Mouse (Mus musculus) hindbrain, postnatal 0 days (tissue): ENCODE measurements around the gene Jak2. TPM values are rescaled to one million over a fixed set of nuclear protein-coding genes. Genes with fewer than 3 reads are reported as not detected.

ENCODE experiments used
- ATAC-seq: fragments of 200-750 bp; cut with Nextera tagmentation; 2 replicates; pipeline ENCODE4 v1.8.0; 2017; ENCODE audit warnings: mild to moderate bottlenecking, moderate TSS enrichment, moderate library complexity
- DNase-seq: peaks from one replicate; pipeline ENCODE4 v3.0.0-alpha.2; 2015; ENCODE audit warnings: low spot score
- H3K27ac ChIP-seq: fragments of 300-500 bp; sonication (generic); 2 replicates; pipeline ENCODE4 v1.5.1; 2014; ENCODE audit warnings: mild to moderate bottlenecking
- H3K27me3 ChIP-seq: fragments of 300-500 bp; sonication (generic); 2 replicates; pipeline ENCODE4 v1.6.1; 2014; ENCODE audit warnings: low read length, mixed read lengths; ENCODE audit not compliant: insufficient read depth
- H3K36me3 ChIP-seq: fragments of 300-500 bp; sonication (generic); 2 replicates; pipeline ENCODE4 v1.6.1; 2014; ENCODE audit warnings: low read length, mixed read lengths; ENCODE audit not compliant: insufficient read depth
- H3K4me1 ChIP-seq: fragments of 300-500 bp; sonication (generic); 2 replicates; pipeline ENCODE4 v1.6.1; 2014; ENCODE audit warnings: antibody characterized with exemption, low read length, mixed read lengths; ENCODE audit not compliant: insufficient read depth
- H3K4me2 ChIP-seq: fragments of 300-500 bp; sonication (generic); 2 replicates; pipeline ENCODE4 v1.6.1; 2014; ENCODE audit warnings: low read depth, mild to moderate bottlenecking, low read length, moderate library complexity, mixed read lengths
- H3K4me3 ChIP-seq: fragments of 300-500 bp; sonication (generic); 2 replicates; pipeline ENCODE4 v1.5.1; 2014; ENCODE audit warnings: low read length
- H3K9ac ChIP-seq: fragments of 300-500 bp; sonication (generic); replicated peaks from 2 replicates; pipeline ENCODE4 v1.6.1; 2014; ENCODE audit warnings: mild to moderate bottlenecking, low read length, moderate library complexity, mixed read lengths
- H3K9me3 ChIP-seq: fragments of 300-500 bp; sonication (generic); 2 replicates; pipeline ENCODE4 v1.6.1; 2016; ENCODE audit warnings: low read length, mixed read lengths
- CTCF ChIP-seq: IDR thresholded peaks from 2 replicates; pipeline ENCODE4 v1.5.1; 2016; ENCODE audit warnings: antibody characterized with exemption, control low read depth, low read depth
- WGBS: fragments of 180-500 bp; shearing (Covaris S2); extraction: QIAGEN DNeasy Blood & Tissue Kit; methylation state at CpG from one replicate; pipeline ENCODE4 v1.1.7; 2014; 5-methylcytosine and 5-hydroxymethylcytosine counted together
- polyA plus RNA-seq: library from polyadenylated mRNA; unstranded; fragments of >200 nt; fragmentation: Nextera tagmentation; extraction: Ambion mirVana; gene quantifications from 2 replicates; pipeline ENCODE4 v1.2.1, GENCODE M21; 2015
- total RNA-seq: library from RNA; depleted of rRNA; stranded (reverse); fragments of >200 nt; gene quantifications from 2 replicates; pipeline ENCODE4 v1.2.3, GENCODE M21; 2014; rRNA removed

Jak2 gene
- total and polyA plus RNA-seq, 2 experiments from 2014 or later, result 9.8 to 18.8 TPM

GRCm38 (mm10) chr19:29354895-29355877, 103.6 kb downstream of the Jak2 start:
- peak overlapping the region; percentile 23 for H3K4me3 ChIP-seq
- H3K27ac ChIP-seq, result no peak overlapping the region
- 5% methylated on average over 20 of the region's 20 CpGs for WGBS

DNA sequence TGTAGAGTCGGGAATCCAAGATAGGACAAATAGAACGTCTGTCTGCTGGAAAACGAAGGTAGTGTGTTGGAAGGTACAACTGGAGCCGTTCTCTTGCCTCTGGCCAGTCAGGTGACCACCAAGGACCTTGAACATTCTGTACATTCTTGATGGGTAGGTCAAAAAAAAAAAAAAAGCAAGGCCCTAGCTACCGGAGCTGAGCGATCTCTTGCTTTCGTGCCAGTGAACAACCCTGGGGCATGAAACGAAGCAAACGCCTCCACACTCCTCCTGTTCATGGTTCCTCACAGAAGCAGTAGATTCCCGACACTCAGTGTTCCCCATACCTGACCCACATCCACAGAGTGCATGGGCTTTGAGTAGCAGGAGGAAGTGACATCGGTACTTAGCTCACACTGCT, 104.7 kb downstream of the Jak2 start:
- Histone ChIP-seq H3K4me2 (no peak overlapping the region), H3K27me3 (no peaks in the 10 kb centered on the region), H3K9me3 (no peaks in the 10 kb centered on the region), H3K4me3 (no peak overlapping the region), H3K36me3 (peaks cover 8% of the 10 kb centered on the region; the same call in 1 of the 2 replicates), H3K9ac (no peak overlapping the region), H3K27ac (no peak overlapping the region), H3K4me1 (peaks cover 6% of the 10 kb centered on the region)
- no peak for TF ChIP-seq CTCF
- 85% methylated on average over 11 of the region's 11 CpGs for WGBS
- DNase-seq, result no peak
- no peak for ATAC-seq

More at GRCm38 (mm10) chr19:29354895-29355877, 103.6 kb downstream of the Jak2 start:
- no peaks in the 10 kb centered on the region for H3K9me3 ChIP-seq
- peaks cover 8% of the 10 kb centered on the region; the same call in 1 of the 2 replicates for H3K36me3 ChIP-seq
- no peak overlapping the region for H3K9ac ChIP-seq
- DNase-seq (peak; percentile 94), ATAC-seq (peak; percentile 82)
- peak overlapping the region; percentile 61 for H3K4me2 ChIP-seq
- no peaks in the 10 kb centered on the region for H3K4me1 ChIP-seq
- no peaks in the 10 kb centered on the region for H3K27me3 ChIP-seq
- peak; percentile 95 for TF ChIP-seq CTCF

DNA sequence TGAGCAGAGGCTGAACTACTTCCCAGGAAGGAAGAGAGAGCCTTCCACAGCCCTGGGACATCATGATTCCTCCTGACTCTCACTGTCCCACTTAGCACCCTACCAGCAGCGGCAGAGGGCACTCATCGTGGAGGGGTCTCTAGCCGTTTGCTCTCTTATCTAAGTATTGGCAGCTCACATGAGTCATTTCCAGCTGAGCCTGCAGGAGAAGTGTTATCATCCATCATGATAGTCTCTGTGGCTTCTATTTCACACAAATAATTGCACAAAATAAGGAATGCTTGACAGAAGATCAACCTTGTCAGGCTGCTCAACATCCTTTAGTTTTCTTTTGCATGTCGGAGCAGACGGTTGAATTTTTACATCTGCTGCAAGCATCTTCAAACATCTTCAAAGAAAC, 108.6 kb downstream of the Jak2 start:
- Histone ChIP-seq H3K4me3 (no peak overlapping the region), H3K36me3 (peaks cover 8% of the 10 kb centered on the region; the same call in 1 of the 2 replicates), H3K27me3 (no peaks in the 10 kb centered on the region), H3K9me3 (no peaks in the 10 kb centered on the region), H3K9ac (no peak overlapping the region), H3K4me2 (no peak overlapping the region), H3K27ac (no peak overlapping the region), H3K4me1 (peaks cover 12% of the 10 kb centered on the region)
- TF ChIP-seq CTCF, result no peak
- DNase-seq, result no peak
- 84% methylated on average over 5 of the region's 5 CpGs for WGBS
- ATAC-seq, result no peak

DNA sequence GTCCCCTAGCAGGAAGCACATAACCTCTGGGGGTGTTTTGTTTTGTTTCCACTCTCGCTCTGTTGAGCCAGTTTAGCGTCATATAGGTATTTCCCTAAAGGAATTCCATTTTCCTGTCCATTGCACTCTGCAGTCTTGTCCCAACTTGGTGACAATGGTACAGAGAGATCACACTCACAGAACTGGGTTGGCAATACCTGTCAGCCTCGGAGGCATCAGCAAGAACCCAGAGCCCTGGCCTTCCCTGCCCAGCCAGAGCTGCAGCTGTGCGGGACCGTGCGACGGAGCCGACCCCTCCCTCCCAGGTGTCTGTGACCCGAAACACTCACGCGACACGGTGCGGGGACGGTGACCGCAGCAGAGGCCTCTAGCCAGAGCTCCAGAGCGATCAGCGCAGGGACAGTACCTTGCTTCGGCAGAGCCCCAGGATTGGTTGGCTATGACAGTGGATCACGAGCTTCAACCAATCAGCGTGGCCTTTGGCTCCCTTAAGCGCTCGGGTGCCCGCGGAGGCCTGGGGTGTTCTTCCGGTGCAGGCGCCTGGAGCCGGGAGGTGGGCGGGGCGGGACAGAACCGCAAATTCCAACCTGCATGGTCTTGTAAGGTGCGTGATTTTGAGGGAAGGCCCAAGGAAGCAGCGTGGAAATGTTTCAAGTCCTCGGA, 110.0 kb downstream of the Jak2 start:
- TF ChIP-seq CTCF, result no peak
- DNase-seq (peak; percentile 96), ATAC-seq (peak; percentile 100)
- Histone ChIP-seq H3K9ac (peak overlapping the region; percentile 64), H3K4me2 (peak overlapping the region; percentile 79), H3K36me3 (peaks cover 2% of the 10 kb centered on the region; the same call in 1 of the 2 replicates), H3K27ac (peak overlapping the region; percentile 57; the same call in 1 of the 2 replicates), H3K27me3 (no peaks in the 10 kb centered on the region), H3K4me1 (peaks cover 12% of the 10 kb centered on the region), H3K4me3 (peak overlapping the region; percentile 55), H3K9me3 (no peaks in the 10 kb centered on the region)
- WGBS, result 2% methylated on average over 33 of the region's 33 CpGs

DNA sequence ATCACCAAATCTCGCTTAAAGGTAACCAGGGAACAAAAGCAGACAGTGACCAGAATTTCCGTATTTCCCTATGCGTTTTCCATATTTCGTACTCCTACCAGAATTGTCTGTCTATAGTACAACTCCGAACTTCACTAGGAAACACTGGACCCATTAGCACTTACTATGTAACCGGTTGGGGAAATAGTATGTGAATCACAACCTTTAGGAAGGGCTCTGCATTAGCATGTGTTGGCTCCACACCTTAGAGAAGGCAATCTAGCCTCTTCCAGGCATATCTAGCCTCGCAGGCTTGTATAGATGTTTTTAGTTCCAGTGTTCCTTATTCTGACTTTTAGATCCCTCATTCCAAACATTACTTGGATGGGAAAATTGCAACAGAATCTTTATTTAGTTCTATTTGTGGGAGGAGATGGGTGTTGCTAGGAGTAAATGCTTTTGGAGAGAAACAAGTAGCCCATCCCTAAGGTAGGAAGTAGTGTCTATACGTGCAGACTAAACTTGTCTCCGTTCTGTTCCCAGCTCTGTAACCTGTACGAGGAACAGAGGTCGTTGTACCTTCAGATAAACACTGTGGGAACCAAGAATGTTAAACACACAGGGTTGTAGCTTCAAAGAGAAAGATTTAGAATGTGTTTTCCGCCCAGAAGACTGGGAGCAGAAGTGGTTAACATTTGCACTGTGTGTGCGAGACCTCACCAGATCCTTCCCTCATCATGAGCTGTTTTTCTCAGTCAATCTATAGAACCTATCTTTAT, 110.7 kb downstream of the Jak2 start:
- H3K9me3 ChIP-seq, result no peaks in the 10 kb centered on the region
- peak overlapping the region; percentile 79 for H3K4me2 ChIP-seq
- H3K4me1 ChIP-seq, result peaks cover 12% of the 10 kb centered on the region
- H3K9ac ChIP-seq, result peak overlapping the region; percentile 64
- DNase-seq (no peak), ATAC-seq (no peak)
- H3K27me3 ChIP-seq, result no peaks in the 10 kb centered on the region
- 46% methylated on average over 13 of the region's 13 CpGs for WGBS
- H3K27ac ChIP-seq, result peak overlapping the region; percentile 57; the same call in 1 of the 2 replicates
- no peak for TF ChIP-seq CTCF
- H3K4me3 ChIP-seq, result peak overlapping the region; percentile 55
- no peaks in the 10 kb centered on the region; the same call in 1 of the 2 replicates for H3K36me3 ChIP-seq

Other genes starting within 250 kb of the Jak2 start
- 86.9 and 90.1 TPM in 2 replicates for gene Ak3, start 203.9 kb upstream of the Jak2 start, total RNA-seq
- 67.4 and 71.2 TPM in 2 replicates for gene Ak3, start 203.9 kb upstream of the Jak2 start, polyA plus RNA-seq
- 16.0 and 18.0 TPM in 2 replicates for gene Rcl1, start 150.5 kb upstream of the Jak2 start, total RNA-seq
- gene Rcl1, start 150.5 kb upstream of the Jak2 start, polyA plus RNA-seq, result 33.0 and 33.3 TPM in 2 replicates
- gene Insl6, start 73.5 kb downstream of the Jak2 start, total RNA-seq, result 2.3 TPM in 1 of 2 replicates, not detected in the other
- gene Insl6, start 73.5 kb downstream of the Jak2 start, polyA plus RNA-seq, result 1.8 and 2.6 TPM in 2 replicates
- gene Rln1, start 82.8 kb downstream of the Jak2 start, total RNA-seq, result 3.1 and 6.6 TPM in 2 replicates
- 7.2 and 7.3 TPM in 2 replicates for gene Rln1, start 82.8 kb downstream of the Jak2 start, polyA plus RNA-seq
- 18.2 and 27.9 TPM in 2 replicates for gene Plgrkt, start 115.6 kb downstream of the Jak2 start, total RNA-seq
- gene Plgrkt, start 115.6 kb downstream of the Jak2 start, polyA plus RNA-seq, result 58.7 and 66.3 TPM in 2 replicates
- 0.16 and 0.61 TPM in 2 replicates for gene Cd274, start 115.6 kb downstream of the Jak2 start, total RNA-seq
- 0.24 and 0.28 TPM in 2 replicates for gene Cd274, start 115.6 kb downstream of the Jak2 start, polyA plus RNA-seq
- 0.18 and 0.94 TPM in 2 replicates for gene Pdcd1lg2, start 159.1 kb downstream of the Jak2 start, total RNA-seq
- gene Pdcd1lg2, start 159.1 kb downstream of the Jak2 start, polyA plus RNA-seq, result 0.14 and 0.16 TPM in 2 replicates